Mouse (Mus musculus) urinary bladder, adult 18-20 months (tissue): ENCODE measurements around the gene Fyb2.
"Not testable (repeated sequence)": the region's sequence is repeated elsewhere in the genome, so short reads cannot be mapped to it uniquely, and the experiment has no call there.

Experiments used
- DNase-seq, 2 experiments: peaks; one replicate each; pipeline ENCODE4 v3.0.0; 2022; ENCODE audit warnings: low spot score in 2 of 2, mixed read lengths in 2 of 2

Gene Fyb2

DNA sequence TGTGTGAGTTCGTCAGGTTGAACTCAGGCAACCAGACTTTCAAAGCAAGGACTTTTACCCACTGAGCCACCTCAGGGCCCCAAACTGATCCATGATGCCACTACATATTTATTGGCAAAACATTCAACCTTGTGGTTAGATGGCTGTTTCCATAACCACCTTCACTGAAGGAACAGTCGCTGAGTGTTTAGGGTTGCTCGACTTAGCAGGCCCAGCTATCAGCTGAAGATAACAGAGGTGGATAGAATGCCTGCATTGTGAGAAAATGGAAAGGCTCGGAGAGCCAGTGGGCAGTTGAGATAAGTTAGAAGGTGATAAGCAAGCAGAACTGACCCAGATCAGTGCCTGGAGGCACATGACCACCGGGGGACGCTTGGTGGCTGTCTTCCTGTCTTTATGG, 26.3 kb downstream of the Fyb2 start:
- no peak for DNase-seq

DNA sequence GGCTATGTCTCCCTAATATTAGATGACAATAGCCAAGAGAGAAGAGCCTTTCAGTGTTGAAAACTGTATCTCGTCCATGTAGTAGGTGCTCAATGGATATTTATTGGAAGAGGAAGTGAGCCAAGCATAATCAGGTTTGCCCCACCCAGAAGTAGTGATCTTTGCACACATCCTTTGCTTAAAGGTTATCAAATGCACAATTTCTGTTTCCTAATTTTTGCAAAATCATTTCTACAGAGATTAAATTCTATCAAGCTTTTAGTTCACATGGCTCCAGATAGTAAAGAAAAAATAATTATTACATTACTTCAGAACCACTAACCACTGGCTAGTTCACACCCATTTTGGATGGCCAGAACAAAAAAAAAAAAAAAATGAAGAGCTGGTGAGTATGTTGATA, 28.6 kb downstream of the Fyb2 start:
- no peak for DNase-seq

DNA sequence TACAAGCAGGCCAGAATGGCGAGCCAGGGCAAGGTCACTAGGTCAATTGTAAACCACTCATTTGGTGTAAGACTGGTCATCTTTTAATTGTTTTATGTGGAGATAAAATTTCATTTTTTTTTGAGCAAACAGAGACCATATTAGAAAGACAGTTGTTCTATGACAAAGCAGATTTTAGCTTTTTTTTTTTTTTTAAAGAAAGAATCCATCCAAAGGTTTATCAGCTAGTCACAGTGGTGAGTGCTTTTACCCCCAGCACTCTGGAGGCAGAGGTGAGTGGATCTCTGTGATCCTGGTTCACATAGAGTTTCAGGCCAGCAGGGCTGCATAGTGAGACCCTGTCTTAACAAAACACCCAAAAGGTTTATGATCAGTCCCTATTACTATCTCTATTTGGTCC, 31.2 kb downstream of the Fyb2 start:
- DNase-seq, result no peak

DNA sequence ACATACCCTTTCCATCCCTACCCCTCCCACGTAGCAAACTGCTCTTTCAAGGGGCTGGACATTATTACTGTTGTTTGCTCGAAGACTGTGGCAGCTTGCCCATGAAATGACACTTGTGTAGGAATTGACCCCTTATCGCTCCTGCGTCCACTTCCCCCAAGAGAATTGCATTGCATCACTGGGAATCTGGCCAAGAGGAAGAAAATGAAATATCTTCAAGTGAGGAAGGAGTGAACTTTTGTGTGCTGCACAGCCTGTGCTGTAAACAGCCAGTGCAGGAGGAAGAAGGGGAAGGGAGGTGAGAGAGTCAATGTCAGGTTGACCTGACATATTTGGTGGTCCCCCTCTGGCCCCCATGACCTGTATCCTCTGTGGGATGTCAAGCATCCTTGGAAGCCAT, 35.6 kb downstream of the Fyb2 start:
- peak in 1 of 2 experiments; percentile 16 for DNase-seq

DNA sequence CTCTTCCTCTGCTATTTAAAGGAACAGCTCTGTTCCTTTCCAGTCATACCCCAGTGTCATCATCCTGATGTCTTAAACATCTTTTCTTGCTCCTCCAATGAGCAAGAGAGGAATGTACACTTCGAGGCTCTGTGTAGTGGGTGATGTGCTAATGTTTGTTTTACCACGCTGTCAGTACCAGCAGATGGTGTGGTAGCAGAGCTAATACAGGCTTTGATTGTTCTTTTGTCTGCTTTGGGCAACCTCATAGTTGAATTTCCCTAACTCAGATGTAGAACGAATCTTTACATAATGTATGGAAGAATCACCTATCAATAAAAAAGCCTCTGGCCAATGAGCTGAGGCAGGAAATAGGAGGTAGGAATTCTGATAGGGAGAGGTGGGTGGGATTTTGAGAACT, 36.0 kb downstream of the Fyb2 start:
- no peak for DNase-seq

DNA sequence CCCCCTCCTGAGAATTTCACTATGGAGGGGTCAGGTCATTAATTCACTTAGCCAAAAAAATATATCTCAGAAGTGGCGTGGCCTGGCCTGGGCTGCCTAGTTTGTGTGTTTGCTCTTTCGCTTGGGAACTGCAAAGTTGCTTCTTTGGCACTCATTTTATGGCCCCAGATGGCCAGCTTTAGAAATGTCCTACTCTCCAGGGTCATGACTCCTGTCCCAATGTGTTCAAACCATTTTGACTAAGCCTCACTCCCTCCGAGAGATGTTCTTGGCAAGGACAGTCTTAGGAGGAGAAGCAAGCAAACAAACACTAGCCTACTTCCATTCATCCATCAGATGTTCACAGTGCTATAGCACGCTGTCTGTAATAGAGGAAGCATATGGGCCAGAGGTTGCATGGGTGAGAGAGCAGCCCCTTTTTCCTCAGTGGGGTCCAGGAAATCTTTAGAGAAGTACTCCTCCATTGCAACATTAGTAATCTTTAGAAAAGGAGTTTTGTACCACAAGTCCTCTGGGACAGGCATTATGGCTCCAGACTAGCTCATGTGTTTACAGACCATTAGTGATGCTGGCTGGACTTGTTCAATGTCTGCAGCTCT, 38.1 kb downstream of the Fyb2 start:
- no peak for DNase-seq

DNA sequence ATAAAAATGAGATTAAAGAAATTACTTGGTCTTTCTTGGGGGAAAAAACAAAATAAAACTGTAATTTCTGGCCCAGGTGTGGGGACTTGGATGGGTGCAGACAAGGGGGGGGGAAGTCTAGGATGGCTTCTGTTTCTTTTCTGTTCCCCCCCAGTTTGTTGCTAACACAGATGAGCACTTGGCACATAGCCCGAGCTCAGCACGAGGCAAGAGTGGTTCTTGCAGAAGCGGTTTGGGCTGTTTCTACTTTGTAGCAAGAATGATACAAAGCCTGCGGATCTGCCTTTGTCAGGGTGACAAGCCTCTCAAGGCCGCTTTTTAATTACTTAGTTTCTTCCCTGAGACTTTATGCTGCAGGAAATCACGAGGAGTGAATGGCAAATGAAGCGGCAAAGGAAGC, 43.4 kb downstream of the Fyb2 start:
- DNase-seq, result no peak

DNA sequence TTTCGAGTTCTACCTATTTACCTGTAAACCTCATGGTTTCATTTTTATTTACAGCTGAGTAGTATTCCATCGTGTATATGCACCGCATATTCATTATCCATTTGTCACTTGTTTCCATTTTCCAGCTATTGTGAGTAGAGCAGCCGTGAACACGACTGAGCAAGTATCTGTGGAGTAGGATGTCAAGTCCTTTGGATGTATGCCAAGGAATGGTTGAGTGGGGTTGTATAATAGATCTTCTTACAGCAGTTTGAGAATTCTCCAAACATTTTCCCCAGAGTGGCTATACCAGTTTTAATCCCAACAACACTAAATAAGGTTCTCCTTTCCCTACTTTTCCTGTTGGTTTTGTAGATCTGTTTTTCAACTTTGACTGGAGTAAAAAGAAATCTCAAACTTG, 48.2 kb downstream of the Fyb2 start:
- no peak for DNase-seq

DNA sequence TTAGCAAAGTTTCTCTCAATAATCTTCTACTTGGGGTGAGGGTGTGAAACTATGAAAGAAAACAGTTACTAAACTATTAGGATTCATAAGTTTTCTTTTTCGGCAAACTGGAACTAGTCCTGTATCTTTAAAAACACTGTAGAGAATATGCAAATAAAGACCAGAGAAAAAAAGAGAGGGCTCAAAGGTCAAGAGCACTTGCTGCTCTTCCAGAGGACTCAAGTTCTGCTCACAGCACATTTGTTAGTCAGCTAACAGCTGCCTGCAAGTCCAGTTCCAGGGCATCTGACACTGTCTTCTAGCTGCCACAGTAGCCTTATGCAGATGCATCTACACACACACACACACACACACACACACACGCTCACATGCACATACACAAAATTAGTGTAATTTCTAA, 59.4 kb downstream of the Fyb2 start:
- no peak for DNase-seq

DNA sequence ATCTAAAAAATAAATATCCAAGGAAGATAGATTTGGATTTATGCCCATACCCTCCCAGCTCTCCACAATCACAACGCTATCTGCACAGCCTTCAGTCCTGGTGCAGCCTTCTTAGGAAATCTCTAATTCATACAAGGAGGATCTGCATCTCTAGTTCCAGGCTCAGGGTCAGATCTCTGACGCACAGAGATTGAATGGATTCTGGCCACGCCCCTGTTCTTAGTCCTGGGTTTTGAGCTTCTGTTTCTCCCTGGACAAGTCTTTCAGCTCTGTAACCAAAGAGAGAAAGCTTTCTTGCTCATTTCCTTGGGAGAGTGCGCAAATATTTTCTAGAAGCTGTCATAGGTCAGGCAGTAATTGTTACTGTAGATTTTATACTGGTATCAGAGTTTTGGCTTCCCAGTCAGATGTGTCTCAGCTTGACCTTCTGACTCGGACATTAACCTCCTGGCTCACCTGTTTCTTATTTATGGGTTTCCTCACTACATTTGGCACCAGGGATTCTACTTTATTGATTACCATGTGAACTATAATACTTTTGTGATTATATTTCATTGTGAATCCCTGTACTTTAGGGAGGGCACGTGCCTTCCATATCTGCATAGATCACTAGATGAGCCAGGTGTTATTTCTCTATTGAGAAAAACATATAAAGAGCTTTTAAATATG, 62.0 kb downstream of the Fyb2 start:
- no peak for DNase-seq

DNA sequence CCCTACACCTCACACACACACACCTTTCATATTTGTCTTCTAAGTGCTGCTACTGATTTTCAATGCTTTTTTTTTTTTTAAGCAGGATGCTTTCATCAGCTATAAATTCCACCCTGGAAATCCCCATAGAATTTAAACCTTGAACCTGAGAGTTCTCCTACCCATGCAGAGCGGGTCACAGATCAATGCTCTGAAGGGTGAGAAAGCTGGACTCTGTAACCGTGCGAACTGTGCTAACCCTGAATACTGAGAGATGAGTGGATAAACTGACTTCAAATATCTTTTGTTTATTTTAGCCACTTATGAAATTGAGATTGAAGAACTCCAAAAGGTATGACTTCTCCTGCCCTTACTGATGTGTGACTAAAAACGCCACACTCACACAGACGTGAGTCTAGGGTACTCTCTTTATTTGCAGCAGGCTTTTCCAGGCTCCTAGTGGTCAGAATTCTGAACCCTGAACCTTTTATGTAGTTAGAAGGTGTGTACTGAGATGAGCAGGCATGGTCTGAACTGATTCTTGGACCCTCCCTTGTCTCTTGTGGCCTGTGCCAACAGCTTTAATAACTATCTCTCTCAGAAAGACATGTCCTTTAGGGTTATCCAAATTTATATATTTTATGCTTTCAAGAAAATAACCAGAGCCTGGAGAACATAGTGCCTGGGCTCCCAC, 72.8 kb downstream of the Fyb2 start:
- no peak for DNase-seq

DNA sequence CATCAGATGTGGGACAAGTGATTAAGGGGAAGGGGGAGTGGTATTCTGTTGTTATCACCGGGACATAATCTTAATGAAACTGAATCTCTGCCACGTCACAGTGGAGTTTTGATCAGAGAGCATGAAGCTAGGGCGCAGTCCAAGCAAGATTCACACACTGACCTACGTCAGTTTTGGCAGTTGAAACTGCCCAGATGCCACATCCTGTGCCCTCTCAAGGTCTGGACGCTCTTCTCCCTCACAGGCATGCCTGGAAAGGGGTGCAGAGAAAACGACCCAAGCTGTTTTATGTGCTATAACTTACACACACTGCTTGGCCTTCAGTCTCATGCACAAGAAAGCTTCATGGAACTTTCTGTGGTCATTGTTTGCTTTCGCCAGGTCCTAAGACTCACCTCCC, 74.4 kb downstream of the Fyb2 start:
- DNase-seq, result no peak

DNA sequence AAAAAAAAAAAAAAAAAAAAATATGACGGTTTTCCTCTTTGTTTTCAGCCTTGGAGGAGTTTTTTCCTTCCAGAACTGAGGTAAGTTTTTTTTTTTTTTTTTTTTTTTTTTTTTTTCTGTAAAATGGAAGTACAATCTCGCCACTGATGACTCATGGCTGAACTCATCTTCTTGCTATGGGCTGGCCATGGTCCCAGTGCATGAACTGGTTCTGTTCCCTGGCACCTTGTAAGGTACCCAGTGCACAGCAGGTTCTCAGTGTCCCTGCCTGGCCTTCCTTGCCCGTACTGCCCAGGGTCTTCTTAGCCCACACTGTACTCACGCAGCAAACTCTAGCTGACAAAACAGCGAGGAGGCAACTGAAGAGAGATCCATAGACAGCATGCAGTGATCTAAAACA, 74.8 kb downstream of the Fyb2 start:
- peak; percentile 22 to 27 for DNase-seq

DNA sequence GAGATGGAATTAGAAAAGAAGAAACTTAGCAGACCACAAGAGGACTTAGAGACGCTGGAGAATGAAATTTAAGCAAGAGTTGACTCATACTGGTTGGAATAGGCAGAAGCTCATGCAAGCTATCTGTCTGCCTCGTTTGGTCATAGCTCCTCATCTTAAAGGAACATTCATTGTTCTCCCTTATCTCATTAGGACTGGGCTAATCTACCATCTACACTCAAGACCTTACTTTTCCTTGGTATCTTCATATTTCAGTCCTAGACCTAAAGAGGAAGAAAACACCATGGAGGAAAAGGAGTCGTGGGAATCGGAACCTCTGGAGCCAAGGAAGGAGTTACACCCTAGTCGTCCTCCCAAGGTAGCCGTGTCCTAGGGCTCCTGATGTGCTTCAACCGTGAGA, 75.5 kb downstream of the Fyb2 start:
- DNase-seq, result no peak

DNA sequence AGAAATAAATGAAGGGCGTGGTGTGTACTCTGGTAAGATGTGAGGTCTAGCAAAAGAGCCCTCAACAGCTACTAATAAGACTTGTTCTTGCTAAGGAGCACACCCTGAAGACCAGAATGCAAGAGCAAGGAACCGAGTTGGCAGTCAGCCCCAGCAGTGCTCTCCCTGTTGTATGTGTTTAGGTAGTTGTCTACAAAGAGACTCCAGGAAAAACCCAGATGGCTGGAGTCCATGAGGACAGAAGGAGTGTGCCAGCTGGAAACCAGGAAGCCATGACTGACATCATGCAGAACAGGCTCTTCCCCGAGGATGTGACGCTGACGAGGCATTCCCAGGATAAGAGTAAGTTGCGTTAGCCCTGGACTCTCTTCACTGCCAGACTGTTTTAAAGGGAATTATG, 76.8 kb downstream of the Fyb2 start:
- no peak for DNase-seq

DNA sequence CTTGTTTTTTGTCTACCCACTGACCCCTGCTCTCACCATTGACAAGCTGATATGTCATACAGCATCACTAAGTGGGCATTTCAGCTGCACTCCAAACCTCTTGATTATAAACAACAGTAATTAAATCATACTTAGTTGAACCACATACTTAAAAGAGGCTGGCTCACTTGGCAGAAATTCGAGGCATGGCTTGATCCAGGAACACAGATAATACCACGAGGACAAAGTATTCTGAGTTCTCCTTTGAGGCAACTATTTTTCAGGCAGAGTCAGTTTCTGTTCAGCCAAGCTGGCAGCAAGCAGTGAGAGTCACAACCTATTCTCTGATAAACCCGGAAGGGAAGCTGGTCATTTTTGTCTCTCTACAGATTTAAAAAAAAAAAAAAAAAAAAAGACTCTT, 77.4 kb downstream of the Fyb2 start:
- DNase-seq, result no peak

DNA sequence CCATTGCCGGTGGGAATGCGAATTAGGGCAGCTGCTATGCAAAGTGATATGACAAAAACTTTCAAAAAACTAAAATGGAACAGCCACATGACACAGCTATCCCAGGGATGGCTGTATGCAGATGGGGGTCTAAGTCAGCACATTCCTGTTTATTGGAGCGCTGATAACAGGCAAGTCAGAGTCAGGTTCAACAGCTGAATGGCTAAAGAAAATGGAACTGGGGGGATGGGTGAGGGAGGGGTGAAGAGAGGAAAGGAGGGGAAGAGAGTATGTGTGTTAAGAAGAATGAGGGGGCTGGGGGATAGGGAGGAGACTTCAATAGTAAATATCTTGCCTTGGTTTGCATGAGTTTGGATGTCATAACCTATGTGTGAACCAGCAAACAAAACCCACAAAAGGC, 79.0 kb downstream of the Fyb2 start:
- DNase-seq, result no peak

DNA sequence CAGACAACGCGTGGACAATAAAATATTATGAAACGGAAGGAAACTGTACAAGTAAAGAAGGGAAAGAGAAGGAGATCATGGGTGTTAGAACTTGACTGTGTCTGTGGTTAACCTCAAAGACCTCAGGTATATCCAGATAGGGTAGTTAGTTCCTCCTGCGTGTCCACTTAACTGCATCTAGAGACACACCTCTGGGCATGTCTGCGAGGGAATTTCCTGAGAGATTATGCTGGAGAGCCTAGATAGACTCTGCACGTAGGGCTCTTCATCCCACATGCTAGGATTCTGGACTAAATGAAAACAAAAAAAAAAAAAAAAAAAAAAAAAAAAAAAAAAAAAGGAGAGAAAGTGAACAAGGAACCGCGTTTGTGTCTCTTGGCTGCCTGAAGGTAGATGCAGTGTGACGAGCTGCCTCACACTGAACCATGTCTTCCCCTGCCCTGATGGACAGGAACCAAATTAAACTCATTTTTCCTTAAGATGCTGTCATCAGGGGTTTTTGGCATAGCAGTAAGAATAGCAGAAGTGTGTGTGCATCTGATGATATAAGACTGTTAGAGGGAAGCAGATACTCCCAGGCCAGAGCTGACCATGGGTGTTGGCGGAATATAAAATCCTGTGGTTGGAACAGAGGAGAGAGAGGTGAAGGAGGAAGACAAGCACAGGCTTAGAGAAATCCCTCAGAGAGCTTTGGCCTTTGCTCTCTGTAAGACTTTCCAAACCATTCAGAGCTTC, 80.1 kb downstream of the Fyb2 start:
- DNase-seq, result no peak

DNA sequence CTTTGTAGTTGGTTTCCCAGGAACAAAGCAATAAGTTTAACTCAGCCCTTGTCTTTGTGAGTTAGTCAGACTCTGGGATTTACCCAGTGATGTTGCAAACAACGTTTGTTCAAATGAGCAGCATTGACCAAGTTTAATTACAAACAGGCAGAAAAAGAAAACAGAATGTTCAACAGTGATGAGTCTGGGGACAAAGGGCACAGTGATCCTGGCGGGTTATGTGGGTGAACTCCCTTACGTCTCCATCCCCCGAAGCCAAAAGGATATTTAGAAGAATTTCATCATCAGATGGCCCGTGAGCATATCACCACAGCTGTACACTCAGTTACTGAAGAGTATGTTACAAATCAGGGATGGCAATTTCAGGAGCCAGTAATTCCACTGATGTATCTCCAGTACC, 86.4 kb downstream of the Fyb2 start:
- no peak for DNase-seq

DNA sequence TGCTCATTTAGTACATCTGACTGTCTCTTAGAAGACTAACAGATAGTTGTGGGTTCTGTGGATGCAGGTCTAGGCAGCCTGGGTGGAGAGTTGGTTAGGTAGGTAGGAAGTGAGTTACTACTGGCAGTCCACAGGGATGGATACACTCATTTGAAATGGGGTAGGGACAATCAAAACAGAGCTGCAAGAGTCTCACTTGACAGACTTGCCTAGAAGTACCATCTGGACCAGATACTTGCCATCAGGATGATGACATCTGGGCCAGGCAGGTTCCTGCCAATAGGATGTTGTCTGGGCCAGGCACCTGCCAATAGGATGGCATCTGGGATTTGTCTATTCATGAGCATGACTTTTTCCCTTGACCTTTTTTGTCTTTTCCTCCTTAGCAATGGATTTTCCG, 88.5 kb downstream of the Fyb2 start:
- DNase-seq, result no peak

DNA sequence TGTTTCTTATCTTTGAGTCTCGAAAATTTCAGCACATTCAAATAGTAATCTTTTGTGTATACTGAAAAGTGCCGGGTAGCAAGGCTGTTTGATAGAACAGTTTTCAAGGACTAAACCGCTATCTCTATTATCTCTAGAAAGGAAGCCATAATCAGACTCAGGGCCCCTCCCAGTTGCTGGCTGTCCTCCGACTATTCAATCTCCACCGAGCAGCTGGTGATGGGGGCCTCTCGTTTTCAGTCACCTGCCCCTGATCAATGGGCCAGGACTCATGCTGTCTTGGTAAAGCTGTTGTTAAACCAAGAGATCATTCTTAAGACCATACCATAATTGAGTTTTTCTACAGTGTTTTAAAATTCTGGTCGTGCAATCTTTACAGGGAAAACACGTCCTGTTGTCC, 90.9 kb downstream of the Fyb2 start:
- no peak for DNase-seq

DNA sequence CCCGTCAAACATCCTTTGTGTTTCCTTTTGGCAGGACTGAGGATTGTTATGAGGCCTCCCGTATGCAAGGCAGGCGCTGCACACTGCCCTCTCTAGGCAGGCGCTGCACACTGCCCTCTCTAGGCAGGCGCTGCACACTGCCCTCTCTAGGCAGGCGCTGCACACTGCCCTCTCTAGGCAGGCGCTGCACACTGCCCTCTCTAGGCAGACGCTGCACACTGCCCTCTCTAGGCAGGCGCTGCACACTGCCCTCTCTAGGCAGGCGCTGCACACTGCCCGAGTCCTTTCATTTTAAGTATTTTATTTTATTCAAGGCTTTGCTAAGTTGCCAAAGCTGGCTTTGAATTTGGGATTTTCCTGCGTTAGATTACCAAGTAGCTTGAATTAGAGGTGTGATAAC, 91.4 kb downstream of the Fyb2 start:
- DNase-seq, result not testable (repeated sequence)
